Mouse (Mus musculus) adrenal gland, postnatal 25 days (tissue): ENCODE results near the gene Fcgbp. TPM values are rescaled to one million over a fixed set of nuclear protein-coding genes. Genes with fewer than 3 reads are reported as not detected.
"Not testable (repeated sequence)": the region's sequence is repeated elsewhere in the genome, so short reads cannot be mapped to it uniquely, and the experiment has no call there.

ENCODE experiments used
- DNase-seq: peaks from one replicate; pipeline ENCODE4 v3.0.0; 2021; ENCODE audit warnings: mixed read lengths
- long read RNA-seq: library from polyadenylated mRNA; stranded (forward); transcript quantifications from one replicate; pipeline ENCODE4 v2.0.0, GENCODE M21; 2021
- total RNA-seq: library from RNA; stranded (reverse); gene quantifications from 2 replicates; pipeline ENCODE4 v1.2.3, GENCODE M21; 2021

Gene Fcgbp
- not detected in 2 replicates for total RNA-seq
- long read RNA-seq = 0 reads

GRCm38 (mm10) chr7:28070531-28071298 lies at the start of gene Fcgbp:
TSS of gene Fcgbp (plus strand) at chr7:28071236.
- no peak for DNase-seq

- DNase-seq = no peak
Observed at GRCm38 (mm10) chr7:28044524-28044923, 26.5 kb upstream of the Fcgbp start.

- DNase-seq = peak; percentile 98
Observed at GRCm38 (mm10) chr7:28049476-28050409, 21.3 kb upstream of the Fcgbp start, which contains the start of gene Psmc4. TSS of gene Psmc4 (minus strand) at chr7:28050101.

GRCm38 (mm10) chr7:28050584-28050983 lies 20.5 kb upstream of the Fcgbp start:
- no peak for DNase-seq

GRCm38 (mm10) chr7:28053046-28053930 lies 17.7 kb upstream of the Fcgbp start:
- DNase-seq = no peak

- DNase-seq = no peak
Observed at GRCm38 (mm10) chr7:28059972-28060371, 11.1 kb upstream of the Fcgbp start.

- DNase-seq = no peak
Observed at GRCm38 (mm10) chr7:28068661-28069060, 2.4 kb upstream of the Fcgbp start.

- no peak for DNase-seq
Observed at GRCm38 (mm10) chr7:28069546-28070172, 1.4 kb upstream of the Fcgbp start.

- DNase-seq = no peak
Observed at GRCm38 (mm10) chr7:28084215-28084614, 13.2 kb downstream of the Fcgbp start.

- DNase-seq = no peak
Observed at GRCm38 (mm10) chr7:28086236-28086635, 15.2 kb downstream of the Fcgbp start.

GRCm38 (mm10) chr7:28093541-28093940 lies 22.5 kb downstream of the Fcgbp start:
- no peak for DNase-seq

- no peak for DNase-seq
Observed at GRCm38 (mm10) chr7:28099101-28099500, 28.1 kb downstream of the Fcgbp start.

- DNase-seq = peak; percentile 37
Observed at GRCm38 (mm10) chr7:28100596-28101590, 29.9 kb downstream of the Fcgbp start.

GRCm38 (mm10) chr7:28102936-28103335 lies 31.9 kb downstream of the Fcgbp start:
- not testable (repeated sequence) for DNase-seq

- no peak for DNase-seq
Observed at GRCm38 (mm10) chr7:28104670-28105069, 33.6 kb downstream of the Fcgbp start.

- DNase-seq = no peak
Observed at GRCm38 (mm10) chr7:28106241-28106640, 35.2 kb downstream of the Fcgbp start.

GRCm38 (mm10) chr7:28114648-28115047 lies 43.6 kb downstream of the Fcgbp start:
- DNase-seq = no peak

GRCm38 (mm10) chr7:28129166-28129565 lies 58.1 kb downstream of the Fcgbp start, which contains the start of gene 9530053A07Rik:
TSS of gene 9530053A07Rik (plus strand) at chr7:28129466.
- no peak for DNase-seq

GRCm38 (mm10) chr7:28137613-28138012 lies 66.6 kb downstream of the Fcgbp start:
- DNase-seq = peak; percentile 23

- DNase-seq = peak; percentile 80
Observed at GRCm38 (mm10) chr7:28148263-28148662, 77.2 kb downstream of the Fcgbp start.
